Mouse (Mus musculus) heart, embryonic 12.5 days (tissue): Measurements from ENCODE around the gene Mcts1. TPM values are rescaled to one million over a fixed set of nuclear protein-coding genes. Genes with fewer than 3 reads are reported as not detected.

Experiments used
- ATAC-seq: fragments of 200-750 bp; cut with Nextera tagmentation; 2 replicates; pipeline ENCODE4 v1.8.0; 2017; ENCODE audit warnings: moderate TSS enrichment, moderate library complexity; ENCODE audit not compliant: insufficient number of reproducible peaks, low FRiP score
- H3K27ac ChIP-seq: fragments of 300-500 bp; sonication (generic); 2 replicates; pipeline ENCODE4 v1.5.1; 2016; ENCODE audit warnings: mild to moderate bottlenecking, moderate library complexity; ENCODE audit not compliant: poor library complexity, severe bottlenecking
- H3K27me3 ChIP-seq: fragments of 300-500 bp; sonication (generic); replicated peaks from 2 replicates; pipeline ENCODE4 v1.6.1; 2016; ENCODE audit warnings: mild to moderate bottlenecking, moderate library complexity
- H3K36me3 ChIP-seq: fragments of 300-500 bp; sonication (generic); 2 replicates; pipeline ENCODE4 v1.6.1; 2016; ENCODE audit warnings: mild to moderate bottlenecking, moderate library complexity
- H3K4me1 ChIP-seq: fragments of 300-500 bp; sonication (generic); replicated peaks from 2 replicates; pipeline ENCODE4 v1.6.1; 2016; ENCODE audit warnings: mild to moderate bottlenecking
- H3K4me2 ChIP-seq: fragments of 300-500 bp; sonication (generic); 2 replicates; pipeline ENCODE4 v1.6.1; 2016; ENCODE audit warnings: mild to moderate bottlenecking, moderate library complexity
- H3K4me3 ChIP-seq: fragments of 300-500 bp; sonication (generic); 2 replicates; pipeline ENCODE4 v1.5.1; 2016; ENCODE audit warnings: mild to moderate bottlenecking
- H3K9ac ChIP-seq: fragments of 300-500 bp; sonication (generic); 2 replicates; pipeline ENCODE4 v1.6.1; 2016; ENCODE audit warnings: mild to moderate bottlenecking, moderate library complexity
- H3K9me3 ChIP-seq: fragments of 300-500 bp; sonication (generic); replicated peaks from 2 replicates; pipeline ENCODE4 v1.6.1; 2016; ENCODE audit warnings: mild to moderate bottlenecking, moderate library complexity
- WGBS: fragments of 180-500 bp; shearing (Covaris S2); methylation state at CpG from one replicate; pipeline ENCODE4 v1.1.7; 2016; 5-methylcytosine and 5-hydroxymethylcytosine counted together
- polyA plus RNA-seq: library from polyadenylated mRNA; unstranded; fragments of >200 nt; fragmentation: Nextera tagmentation; extraction: Ambion mirVana; gene quantifications from 2 replicates; pipeline ENCODE4 v1.2.1, GENCODE M21; 2016

Gene Mcts1
- 53.7 and 58.9 TPM in 2 replicates for polyA plus RNA-seq

- Histone ChIP-seq H3K27me3 (no peaks in the 10 kb centered on the region), H3K4me3 (peak within 1 kb of the TSS; percentile 59), H3K4me1 (no peaks in the 10 kb centered on the region), H3K4me2 (peak within 1 kb of the TSS; percentile 72), H3K9me3 (no peaks in the 10 kb centered on the region), H3K36me3 (no peaks in the 10 kb centered on the region), H3K27ac (peak within 1 kb of the TSS; percentile 82), H3K9ac (peak within 1 kb of the TSS; percentile 65)
- ATAC-seq = peak; percentile 75
- 24% methylated on average over 26 of the region's 26 CpGs for WGBS
Measured at GRCm38 (mm10) chrX:38600177-38600994, at the start of gene Mcts1. Mcts1 (plus strand) TSS chrX:38600578.

- Histone ChIP-seq H3K27ac (no peak overlapping the region), H3K9ac (no peak overlapping the region), H3K4me2 (no peak overlapping the region), H3K4me3 (no peak overlapping the region), H3K27me3 (no peaks in the 10 kb centered on the region), H3K36me3 (0 out of 2 replicates have a peak, but pooled peaks cover 5% of the 10 kb centered on the region), H3K9me3 (no peaks in the 10 kb centered on the region), H3K4me1 (no peaks in the 10 kb centered on the region)
- no peak for ATAC-seq
Measured at GRCm38 (mm10) chrX:38553255-38553654, 47.1 kb upstream of the Mcts1 start.

- WGBS = 12% methylated on average over 15 of the region's 19 CpGs
- Histone ChIP-seq H3K27me3 (no peaks in the 10 kb centered on the region), H3K4me3 (peak overlapping the region; percentile 64), H3K4me2 (peak overlapping the region; percentile 75), H3K27ac (peak overlapping the region; percentile 98), H3K9ac (peak overlapping the region; percentile 70), H3K4me1 (peaks cover 4% of the 10 kb centered on the region; the same call in 1 of the 2 replicates), H3K36me3 (peaks cover 13% of the 10 kb centered on the region), H3K9me3 (no peaks in the 10 kb centered on the region)
- ATAC-seq = no peak
Measured at GRCm38 (mm10) chrX:38563941-38564541, 36.3 kb upstream of the Mcts1 start.

- Histone ChIP-seq H3K27ac (peak overlapping the region; percentile 98), H3K4me3 (peak overlapping the region; percentile 64), H3K4me1 (peaks cover 4% of the 10 kb centered on the region; the same call in 1 of the 2 replicates), H3K36me3 (peaks cover 9% of the 10 kb centered on the region), H3K4me2 (peak overlapping the region; percentile 75), H3K9ac (peak overlapping the region; percentile 71), H3K27me3 (no peaks in the 10 kb centered on the region), H3K9me3 (no peaks in the 10 kb centered on the region)
- WGBS = 18% methylated on average over 46 of the region's 52 CpGs
- ATAC-seq = peak; percentile 94
Measured at GRCm38 (mm10) chrX:38564542-38565175, 35.7 kb upstream of the Mcts1 start.

GRCm38 (mm10) chrX:38565176-38565542, 35.2 kb upstream of the Mcts1 start:
- Histone ChIP-seq H3K4me2 (peak overlapping the region; percentile 75), H3K9me3 (no peaks in the 10 kb centered on the region), H3K9ac (peak overlapping the region; percentile 71), H3K27ac (peak overlapping the region; percentile 98), H3K27me3 (no peaks in the 10 kb centered on the region), H3K4me3 (peak overlapping the region; percentile 64), H3K36me3 (peaks cover 5% of the 10 kb centered on the region; the same call in 1 of the 2 replicates), H3K4me1 (peaks cover 4% of the 10 kb centered on the region; the same call in 1 of the 2 replicates)
- no peak for ATAC-seq
- 10% methylated on average over 7 of the region's 8 CpGs for whole genome bisulfite sequencing

GRCm38 (mm10) chrX:38566521-38567205, 33.7 kb upstream of the Mcts1 start:
- Histone ChIP-seq H3K36me3 (no peaks in the 10 kb centered on the region), H3K9me3 (no peaks in the 10 kb centered on the region), H3K27me3 (no peaks in the 10 kb centered on the region), H3K4me2 (no peak overlapping the region), H3K4me1 (peaks cover 4% of the 10 kb centered on the region; the same call in 1 of the 2 replicates), H3K27ac (0 out of 2 replicates have a peak overlapping the region, but pooled peaks have one; percentile 16), H3K4me3 (no peak overlapping the region), H3K9ac (no peak overlapping the region)
- WGBS = 66% methylated on average over 6 of the region's 6 CpGs
- no peak for ATAC-seq

- Histone ChIP-seq H3K27ac (0 out of 2 replicates have a peak within 1 kb of the TSS, but pooled peaks have one; percentile 21), H3K9me3 (no peaks in the 10 kb centered on the region), H3K27me3 (no peaks in the 10 kb centered on the region), H3K4me3 (0 out of 2 replicates have a peak within 1 kb of the TSS, but pooled peaks have one; percentile 18), H3K36me3 (no peaks in the 10 kb centered on the region), H3K4me1 (no peaks in the 10 kb centered on the region), H3K9ac (no peak within 1 kb of the TSS), H3K4me2 (peak within 1 kb of the TSS; percentile 21; the same call in 1 of the 2 replicates)
- WGBS = 56% methylated on average over 15 of the region's 15 CpGs
- ATAC-seq = peak; percentile 90
Measured at GRCm38 (mm10) chrX:38576078-38576477, 24.3 kb upstream of the Mcts1 start, which contains the start of gene Cul4b. Cul4b (minus strand) TSS chrX:38576196.

- no peak overlapping the region for H3K9ac ChIP-seq
- WGBS = 71% methylated on average over 1 of the region's 1 CpGs
- no peaks in the 10 kb centered on the region for H3K9me3 ChIP-seq
- no peaks in the 10 kb centered on the region for H3K4me1 ChIP-seq
- H3K36me3 ChIP-seq = no peaks in the 10 kb centered on the region
- no peak overlapping the region for H3K27ac ChIP-seq
- H3K27me3 ChIP-seq = no peaks in the 10 kb centered on the region
- no peak overlapping the region for H3K4me2 ChIP-seq
- no peak overlapping the region for H3K4me3 ChIP-seq
- no peak for ATAC-seq
Measured at GRCm38 (mm10) chrX:38581140-38581539, 19.2 kb upstream of the Mcts1 start.

- no peak for ATAC-seq
- no peaks in the 10 kb centered on the region for H3K9me3 ChIP-seq
Measured at GRCm38 (mm10) chrX:38583261-38583660, 17.1 kb upstream of the Mcts1 start.

GRCm38 (mm10) chrX:38589827-38590226, 10.6 kb upstream of the Mcts1 start:
- H3K4me2 ChIP-seq = no peak overlapping the region
- no peak; the same call in 1 of the 2 replicates for ATAC-seq
- no peak overlapping the region for H3K4me3 ChIP-seq
- H3K9me3 ChIP-seq = no peaks in the 10 kb centered on the region
- H3K9ac ChIP-seq = no peak overlapping the region
- 27% methylated on average over 4 of the region's 4 CpGs for WGBS
- peak overlapping the region; percentile 64 for H3K27ac ChIP-seq
- H3K4me1 ChIP-seq = 0 out of 2 replicates have a peak, but pooled peaks cover 4% of the 10 kb centered on the region
- H3K27me3 ChIP-seq = no peaks in the 10 kb centered on the region
- no peaks in the 10 kb centered on the region for H3K36me3 ChIP-seq

More at GRCm38 (mm10) chrX:38583261-38583660, 17.1 kb upstream of the Mcts1 start:
- no peaks in the 10 kb centered on the region for H3K27me3 ChIP-seq
- no peak overlapping the region for H3K4me3 ChIP-seq
- H3K4me2 ChIP-seq = no peak overlapping the region
- H3K27ac ChIP-seq = no peak overlapping the region
- no peaks in the 10 kb centered on the region for H3K36me3 ChIP-seq
- no peak overlapping the region for H3K9ac ChIP-seq
- H3K4me1 ChIP-seq = no peaks in the 10 kb centered on the region
